Mouse (Mus musculus): ENCODE measurements around the gene Gins2. TPM values are rescaled to one million over a fixed set of nuclear protein-coding genes. Genes with fewer than 3 reads are reported as not detected.

Gene Gins2
- total and polyA plus RNA-seq, 2 experiments from 2014 or later = 8.4 to 18.1 TPM

DNA sequence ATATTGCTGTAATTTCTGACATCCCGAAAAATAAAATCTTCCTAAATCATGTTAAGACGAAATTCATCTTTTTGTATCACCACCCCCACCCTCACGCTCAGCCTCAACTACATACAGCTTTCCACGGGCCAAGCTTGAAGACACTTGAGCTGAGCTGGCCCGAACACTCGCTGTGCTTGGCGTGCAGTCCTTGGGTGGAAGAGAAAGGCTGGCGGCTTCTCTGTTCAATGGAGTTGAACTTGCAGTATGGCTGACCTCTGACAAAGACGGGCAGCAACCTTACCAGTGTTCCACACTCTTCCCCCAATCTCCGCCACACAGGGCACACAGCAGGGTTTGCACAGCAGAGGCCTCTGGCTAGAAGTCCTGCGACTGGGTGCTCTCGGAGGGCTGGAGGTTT, 7.8 kb downstream of the Gins2 start:
- Histone ChIP-seq H3K27ac (ENCODE audit: low read depth, low read length) (no peak overlapping the region), H3K27me3 (ENCODE audit: insufficient read depth, low read length) (no peaks in the 10 kb centered on the region), H3K9ac (replicated peaks; ENCODE audit: low read length, poor library complexity, severe bottlenecking) (no peak overlapping the region), H3K4me1 (ENCODE audit: insufficient read depth, low read length) (no peaks in the 10 kb centered on the region), H3K36me3 (ENCODE audit: insufficient read depth, low read length) (peaks cover 42% of the 10 kb centered on the region), H3K4me3 (ENCODE audit: low read depth, low read length) (no peak overlapping the region), H3K4me2 (ENCODE audit: low read depth, low read length, poor library complexity, severe bottlenecking) (no peak overlapping the region), H3K9me3 (ENCODE audit: low read length) (no peaks in the 10 kb centered on the region)
- DNase-seq (ENCODE audit: low spot score) (no peak), ATAC-seq (ENCODE audit: low FRiP score) (no peak)
- no peak for TF ChIP-seq CTCF (IDR thresholded peaks at IDR 0.05)
- WGBS = 87% methylated on average over 12 of the region's 12 CpGs

DNA sequence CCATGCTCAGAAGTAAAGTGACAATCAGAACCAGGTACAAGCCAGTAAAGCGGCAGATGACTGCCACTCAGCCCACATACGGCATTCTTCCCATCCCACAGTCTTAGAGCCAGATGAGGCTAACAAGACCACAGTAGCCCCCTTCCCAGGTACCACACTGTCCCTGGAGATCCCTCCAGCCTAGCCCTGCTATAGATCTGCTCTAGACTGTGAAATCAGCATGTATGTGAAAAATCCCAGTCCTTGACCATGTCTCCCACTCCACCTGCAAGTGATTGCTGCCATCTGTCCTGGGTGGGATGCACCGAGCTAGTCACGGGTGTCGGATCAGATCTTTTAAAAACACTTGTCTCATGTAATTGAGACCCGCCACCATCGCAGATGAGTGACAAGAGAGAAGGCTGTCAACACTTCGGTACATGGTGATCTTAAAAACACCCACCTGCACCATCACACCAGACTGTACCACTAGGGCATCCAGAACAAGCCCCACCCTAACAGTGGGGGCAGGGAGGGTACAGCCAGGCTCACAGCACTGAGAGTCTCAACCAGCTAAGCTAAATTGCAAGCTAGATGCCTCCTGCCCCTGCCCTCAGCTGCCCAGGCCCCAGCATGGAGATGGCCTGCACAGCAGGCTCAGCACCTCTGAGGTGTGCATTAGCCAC, 8.6 kb downstream of the Gins2 start:
- WGBS = 90% methylated on average over 8 of the region's 8 CpGs
- Histone ChIP-seq H3K4me3 (ENCODE audit: low read depth, low read length) (no peak overlapping the region), H3K9me3 (ENCODE audit: low read length) (no peaks in the 10 kb centered on the region), H3K9ac (replicated peaks; ENCODE audit: low read length, poor library complexity, severe bottlenecking) (no peak overlapping the region), H3K4me2 (ENCODE audit: low read depth, low read length, poor library complexity, severe bottlenecking) (no peak overlapping the region), H3K4me1 (ENCODE audit: insufficient read depth, low read length) (no peaks in the 10 kb centered on the region), H3K27ac (ENCODE audit: low read depth, low read length) (no peak overlapping the region), H3K36me3 (ENCODE audit: insufficient read depth, low read length) (peaks cover 51% of the 10 kb centered on the region), H3K27me3 (ENCODE audit: insufficient read depth, low read length) (no peaks in the 10 kb centered on the region)
- no peak for TF ChIP-seq CTCF (IDR thresholded peaks at IDR 0.05)
- DNase-seq (ENCODE audit: low spot score) = no peak
- ATAC-seq (ENCODE audit: low FRiP score) = no peak

DNA sequence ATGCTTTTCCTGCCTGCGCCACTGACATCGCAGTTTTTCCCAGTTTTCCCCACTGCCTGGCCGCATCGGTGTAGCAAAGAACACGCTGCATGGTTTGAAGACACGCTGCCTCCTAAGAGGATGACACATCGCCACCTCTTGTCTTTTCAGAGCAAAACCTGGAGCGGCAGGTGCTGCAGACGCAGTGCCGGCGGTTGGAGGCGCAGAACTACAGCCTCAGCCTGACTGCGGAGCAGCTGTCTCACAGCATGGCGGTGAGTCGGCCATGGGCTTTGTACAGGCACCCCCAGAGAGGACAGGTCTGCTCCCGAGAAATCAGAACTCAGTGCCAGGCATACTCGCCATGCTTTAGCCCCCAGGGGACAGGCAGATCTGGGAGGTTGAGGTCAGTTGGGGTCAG, 11.3 kb downstream of the Gins2 start:
- peaks cover 76% of the 10 kb centered on the region for H3K36me3 ChIP-seq (ENCODE audit: insufficient read depth, low read length)
- no peaks in the 10 kb centered on the region for H3K4me1 ChIP-seq (ENCODE audit: insufficient read depth, low read length)
- 79% methylated on average over 17 of the region's 17 CpGs for whole genome bisulfite sequencing
- no peak for ATAC-seq (ENCODE audit: low FRiP score)
- H3K27ac ChIP-seq (ENCODE audit: low read depth, low read length) = no peak overlapping the region
- no peaks in the 10 kb centered on the region for H3K9me3 ChIP-seq (ENCODE audit: low read length)
- no peak overlapping the region for H3K4me2 ChIP-seq (ENCODE audit: low read depth, low read length, poor library complexity, severe bottlenecking)
- H3K27me3 ChIP-seq (ENCODE audit: insufficient read depth, low read length) = no peaks in the 10 kb centered on the region
- peak; percentile 40 for DNase-seq (ENCODE audit: low spot score)
- H3K4me3 ChIP-seq (ENCODE audit: low read depth, low read length) = no peak overlapping the region
- TF ChIP-seq CTCF (IDR thresholded peaks at IDR 0.05) = peak; percentile 19; the same call in 1 of the 2 replicates
- no peak overlapping the region for H3K9ac ChIP-seq (replicated peaks; ENCODE audit: low read length, poor library complexity, severe bottlenecking)

- H3K9ac ChIP-seq (replicated peaks; ENCODE audit: low read length, poor library complexity, severe bottlenecking) = no peak overlapping the region
- H3K9me3 ChIP-seq (ENCODE audit: low read length) = no peaks in the 10 kb centered on the region
- no peak for DNase-seq (ENCODE audit: low spot score)
Observed at GRCm38 (mm10) chr8:120575801-120576200, 13.3 kb downstream of the Gins2 start.

DNA sequence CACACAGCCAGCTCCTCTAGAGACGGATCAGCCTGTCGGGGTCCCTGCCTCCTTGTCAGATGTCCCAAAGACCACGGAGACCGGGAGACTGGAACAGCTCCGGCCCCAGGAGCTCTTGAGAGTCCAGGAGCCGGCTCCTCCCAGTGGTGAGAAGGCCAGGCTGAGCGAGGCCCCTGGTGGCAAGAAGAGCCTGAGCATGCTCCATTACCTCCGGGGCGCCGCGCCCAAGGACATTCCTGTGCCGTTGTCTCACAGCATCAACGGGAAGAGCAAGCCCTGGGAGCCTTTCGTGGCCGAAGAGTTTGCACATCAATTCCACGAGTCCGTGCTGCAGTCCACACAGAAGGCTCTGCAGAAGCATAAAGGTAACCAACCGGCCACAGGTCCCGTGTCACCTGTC, 14.2 kb downstream of the Gins2 start:
- peaks cover 83% of the 10 kb centered on the region for H3K36me3 ChIP-seq (ENCODE audit: insufficient read depth, low read length)
- H3K4me2 ChIP-seq (ENCODE audit: low read depth, low read length, poor library complexity, severe bottlenecking) = no peak overlapping the region
- no peaks in the 10 kb centered on the region for H3K4me1 ChIP-seq (ENCODE audit: insufficient read depth, low read length)
- no peak for TF ChIP-seq CTCF (IDR thresholded peaks at IDR 0.05)
- DNase-seq (ENCODE audit: low spot score) = no peak
- 76% methylated on average over 19 of the region's 19 CpGs for WGBS
- H3K27me3 ChIP-seq (ENCODE audit: insufficient read depth, low read length) = no peaks in the 10 kb centered on the region
- no peak overlapping the region for H3K9ac ChIP-seq (replicated peaks; ENCODE audit: low read length, poor library complexity, severe bottlenecking)
- no peaks in the 10 kb centered on the region for H3K9me3 ChIP-seq (ENCODE audit: low read length)
- no peak overlapping the region for H3K27ac ChIP-seq (ENCODE audit: low read depth, low read length)
- H3K4me3 ChIP-seq (ENCODE audit: low read depth, low read length) = no peak overlapping the region
- ATAC-seq (ENCODE audit: low FRiP score) = no peak

More at GRCm38 (mm10) chr8:120575801-120576200, 13.3 kb downstream of the Gins2 start:
- no peak overlapping the region for H3K27ac ChIP-seq (ENCODE audit: low read depth, low read length)
- WGBS = 63% methylated on average over 9 of the region's 9 CpGs
- H3K27me3 ChIP-seq (ENCODE audit: insufficient read depth, low read length) = no peaks in the 10 kb centered on the region
- ATAC-seq (ENCODE audit: low FRiP score) = no peak
- H3K4me2 ChIP-seq (ENCODE audit: low read depth, low read length, poor library complexity, severe bottlenecking) = no peak overlapping the region
- no peaks in the 10 kb centered on the region for H3K4me1 ChIP-seq (ENCODE audit: insufficient read depth, low read length)
- TF ChIP-seq CTCF (IDR thresholded peaks at IDR 0.05) = no peak
- no peak overlapping the region for H3K4me3 ChIP-seq (ENCODE audit: low read depth, low read length)
- H3K36me3 ChIP-seq (ENCODE audit: insufficient read depth, low read length) = peaks cover 89% of the 10 kb centered on the region

GRCm38 (mm10) chr8:120573866-120574265, 15.2 kb downstream of the Gins2 start:
- H3K4me2 ChIP-seq (ENCODE audit: low read depth, low read length, poor library complexity, severe bottlenecking) = no peak overlapping the region
- no peaks in the 10 kb centered on the region for H3K9me3 ChIP-seq (ENCODE audit: low read length)
- no peaks in the 10 kb centered on the region for H3K4me1 ChIP-seq (ENCODE audit: insufficient read depth, low read length)
- H3K9ac ChIP-seq (replicated peaks; ENCODE audit: low read length, poor library complexity, severe bottlenecking) = no peak overlapping the region
- no peaks in the 10 kb centered on the region for H3K27me3 ChIP-seq (ENCODE audit: insufficient read depth, low read length)
- no peak overlapping the region for H3K4me3 ChIP-seq (ENCODE audit: low read depth, low read length)
- H3K27ac ChIP-seq (ENCODE audit: low read depth, low read length) = no peak overlapping the region
- no peak for DNase-seq (ENCODE audit: low spot score)
- whole genome bisulfite sequencing = 65% methylated on average over 11 of the region's 11 CpGs
- peaks cover 84% of the 10 kb centered on the region for H3K36me3 ChIP-seq (ENCODE audit: insufficient read depth, low read length)
- TF ChIP-seq CTCF (IDR thresholded peaks at IDR 0.05) = no peak
- ATAC-seq (ENCODE audit: low FRiP score) = no peak

Data from midbrain, postnatal 0 days (tissue).